ENCODE assay signal across 27 mouse cellular contexts in genomic region chr5:13182186-13182585, GRCm38 (mm10). TPM values are rescaled to one million over a fixed set of nuclear protein-coding genes. Genes with fewer than 3 reads are reported as not detected.
"Had no signal": no experiment of that assay in that cellular context is flagged by ENCODE, and none has a peak within 500 bp of the region (broad histone marks: within the 10 kb centered on the region; RNA-seq: fewer than 3 reads in every experiment).

No protein-coding gene starts in this region.

- H3K4me3 ChIP-seq: gastrocnemius, adult 2 months; heart, embryonic 10.5 days; heart, embryonic 12.5 days; hindbrain, embryonic 10.5 days; hindbrain, embryonic 12.5 days; intestine, embryonic 15.5 days; kidney, embryonic 15.5 days; limb, embryonic 13.5 days; limb, embryonic 15.5 days; liver, embryonic 12.5 days had no signal

- H3K36me3 ChIP-seq: heart, embryonic 10.5 days; heart, embryonic 12.5 days; hindbrain, embryonic 10.5 days; hindbrain, embryonic 12.5 days; intestine, embryonic 15.5 days; kidney, embryonic 15.5 days; limb, embryonic 13.5 days; limb, embryonic 15.5 days; liver, embryonic 12.5 days had no signal

- H3K4me2 ChIP-seq: heart, embryonic 12.5 days; hindbrain, embryonic 12.5 days; hindbrain, embryonic 14.5 days; intestine, embryonic 15.5 days; kidney, embryonic 15.5 days; limb, embryonic 13.5 days; limb, embryonic 15.5 days; liver, embryonic 12.5 days had no signal

- H3K27ac ChIP-seq: gastrocnemius, adult 2 months; heart, embryonic 10.5 days; hindbrain, embryonic 10.5 days; hindbrain, embryonic 12.5 days; hindbrain, embryonic 14.5 days; intestine, embryonic 15.5 days; kidney, embryonic 15.5 days; kidney, postnatal 0 days; limb, embryonic 13.5 days; limb, embryonic 15.5 days; liver, embryonic 12.5 days had no signal

- DNase-seq: gastrocnemius, adult 2 months; gastrocnemius, postnatal 10 days; gastrocnemius, postnatal 25 days; heart, adult 18-20 months; heart, postnatal 10 days; heart, postnatal 4 days; kidney, adult 2 months; kidney, adult 9 months; kidney, postnatal 14 days; kidney, postnatal 36 days; layer of hippocampus, adult 9-11 months; layer of hippocampus, postnatal 36 days; left cerebral cortex, postnatal 4 days had no signal

- H3K9ac ChIP-seq: heart, embryonic 12.5 days; hindbrain, embryonic 12.5 days; hindbrain, embryonic 14.5 days; intestine, embryonic 15.5 days; kidney, embryonic 15.5 days; limb, embryonic 13.5 days; limb, embryonic 15.5 days; liver, embryonic 12.5 days had no signal

- H3K9me3 ChIP-seq: heart, embryonic 10.5 days; heart, embryonic 12.5 days; hindbrain, embryonic 10.5 days; hindbrain, embryonic 12.5 days; intestine, embryonic 15.5 days; kidney, embryonic 15.5 days; limb, embryonic 13.5 days; limb, embryonic 15.5 days; liver, embryonic 12.5 days had no signal

- H3K4me1 ChIP-seq: heart, embryonic 10.5 days; heart, embryonic 12.5 days; hindbrain, embryonic 10.5 days; hindbrain, embryonic 12.5 days; intestine, embryonic 15.5 days; kidney, embryonic 15.5 days; limb, embryonic 13.5 days; limb, embryonic 15.5 days; liver, embryonic 12.5 days had no signal

- H3K27me3 ChIP-seq: heart, embryonic 12.5 days; hindbrain, embryonic 12.5 days; intestine, embryonic 15.5 days; kidney, embryonic 15.5 days; limb, embryonic 13.5 days; limb, embryonic 15.5 days; liver, embryonic 12.5 days had no signal

- ATAC-seq: hindbrain, embryonic 16.5 days; inflammation-experienced regulatory T-cells, adult 6 months; intestine, embryonic 15.5 days; intestine, postnatal 0 days; liver, embryonic 12.5 days had no signal

RNA-seq across cellular contexts. Expression of gene Sema3a, which starts 57.0 kb away (rescaled TPM):
- polyA plus RNA-seq: inflammation-experienced regulatory T-cells, adult 6 months had no signal
